Mouse (Mus musculus) right cerebral cortex, adult 18-20 months (tissue): Measurements from ENCODE around the gene Zbtb9.

Experiments used
- DNase-seq: peaks from one replicate; pipeline ENCODE4 v3.0.0; 2022; ENCODE audit warnings: mixed read lengths

Gene Zbtb9

DNA sequence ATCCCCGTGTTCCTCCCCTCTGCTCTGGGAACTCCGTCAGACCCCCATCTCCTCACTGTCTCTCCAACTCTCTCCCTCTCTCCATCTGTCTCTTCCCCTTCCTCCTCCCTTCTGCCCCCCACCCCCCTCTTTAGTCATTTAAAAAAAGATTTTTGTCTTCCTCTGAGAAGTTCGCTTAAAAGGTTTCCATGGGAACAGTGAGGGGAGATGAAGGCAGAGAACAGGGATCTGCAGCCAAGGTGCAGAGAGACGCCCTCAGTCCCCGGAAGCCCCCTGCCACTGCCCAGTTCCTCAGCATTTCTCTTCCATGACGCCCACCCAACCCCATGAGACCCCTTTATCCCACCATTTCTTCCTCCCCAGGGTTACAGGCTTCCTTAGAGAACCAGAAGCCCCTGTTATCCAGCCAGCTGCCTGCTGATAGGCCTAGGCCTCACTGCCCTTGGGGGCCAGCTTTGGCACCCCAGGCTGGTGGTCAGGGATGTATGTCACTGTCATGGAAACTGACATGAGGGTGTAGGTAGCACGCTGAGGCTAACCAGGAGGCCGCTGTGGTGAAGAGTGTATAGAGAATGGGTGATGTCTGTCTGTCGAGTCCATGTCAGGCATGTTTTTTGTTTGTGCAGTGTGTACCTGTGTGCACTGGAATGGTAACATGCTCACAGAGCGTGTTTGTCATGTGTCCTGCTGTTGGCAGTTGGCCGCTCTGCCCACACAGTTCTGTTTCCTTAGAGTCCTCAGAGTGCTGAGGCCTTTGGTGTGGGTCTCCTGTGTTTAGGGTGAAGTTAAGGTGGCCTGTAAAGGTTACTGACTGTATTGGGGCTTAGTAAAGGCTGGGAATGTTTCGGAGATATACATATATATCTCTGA lies 25.5 kb upstream of the Zbtb9 start:
- DNase-seq = no peak

DNA sequence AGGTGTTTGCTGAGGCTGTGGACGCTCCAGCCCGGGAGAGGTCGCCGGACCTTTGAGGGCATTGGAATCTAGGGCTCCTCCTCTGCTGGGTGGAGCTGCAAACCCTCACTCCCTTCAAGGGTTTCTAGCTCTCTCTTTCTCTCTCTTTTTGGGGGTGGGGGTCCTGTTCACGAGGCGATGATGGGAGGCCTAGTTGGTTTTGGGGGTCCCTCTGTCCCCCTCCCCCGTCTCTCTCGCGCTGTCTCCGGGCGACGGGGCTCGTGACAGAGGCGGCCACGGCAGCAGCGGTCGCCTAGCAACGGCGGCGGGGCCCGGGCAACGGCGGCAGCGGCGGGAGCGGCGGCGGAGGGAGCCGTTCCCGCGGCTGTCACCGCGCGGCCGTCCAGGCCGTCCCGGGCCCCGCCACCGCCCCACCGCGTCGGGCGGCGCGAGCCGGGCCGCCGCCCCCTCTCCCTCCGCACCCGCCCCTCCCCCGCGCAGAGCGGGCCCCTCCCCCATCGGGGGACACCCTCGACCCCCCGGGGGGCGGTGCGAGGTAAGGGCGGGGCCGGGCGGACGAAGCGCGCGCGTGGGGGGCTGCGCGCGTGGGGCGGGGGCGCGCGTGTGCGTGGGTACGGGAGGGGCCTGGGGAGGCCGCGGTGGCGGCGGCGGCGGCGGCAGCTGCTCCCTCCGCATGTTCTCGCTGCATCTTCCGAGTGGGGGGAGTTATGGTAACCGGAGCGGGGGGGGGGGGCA lies 24.5 kb upstream of the Zbtb9 start:
- peak; percentile 61 for DNase-seq

GRCm38 (mm10) chr17:26949051-26949577 lies 23.9 kb upstream of the Zbtb9 start:
- DNase-seq = no peak

- DNase-seq = no peak
Measured at GRCm38 (mm10) chr17:26949866-26950265, 23.1 kb upstream of the Zbtb9 start.

DNA sequence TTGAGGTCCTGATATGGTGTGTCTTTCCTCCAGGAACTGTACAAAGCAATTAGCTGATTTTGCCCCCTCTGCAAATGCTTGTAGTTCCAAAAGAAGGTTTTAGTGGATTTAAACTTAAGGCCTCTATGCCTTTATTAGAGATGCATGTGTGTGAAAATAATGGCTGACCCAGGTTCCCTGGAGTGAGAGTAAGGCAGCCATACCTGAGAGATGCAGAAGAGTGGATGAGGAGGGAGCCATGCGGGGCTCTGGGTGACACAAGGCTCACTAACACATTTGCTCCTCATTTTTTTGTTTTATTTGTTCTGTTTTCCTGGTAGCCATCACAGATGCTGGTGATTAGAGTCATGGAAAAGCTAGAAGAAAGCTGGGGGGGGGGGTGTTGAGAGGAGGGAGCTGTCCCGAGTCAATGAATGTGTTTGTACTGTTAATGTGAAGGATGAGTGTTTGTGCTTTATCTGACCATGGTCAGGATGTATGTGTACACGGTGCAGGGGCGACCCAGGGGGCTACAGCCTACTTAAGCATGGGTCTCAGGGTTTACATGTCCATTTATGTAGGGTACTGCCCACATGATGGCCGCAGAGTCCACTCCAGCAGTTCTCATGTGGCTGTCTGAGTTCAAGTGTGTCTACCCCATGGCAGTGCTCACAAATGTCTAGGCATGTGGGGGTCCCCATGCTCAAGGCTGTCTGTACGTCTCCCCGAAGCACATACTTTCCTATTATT lies 22.2 kb upstream of the Zbtb9 start:
- no peak for DNase-seq

GRCm38 (mm10) chr17:26951406-26951805 lies 21.6 kb upstream of the Zbtb9 start:
- peak; percentile 86 for DNase-seq

- DNase-seq = no peak
Measured at GRCm38 (mm10) chr17:26951952-26952877, 20.8 kb upstream of the Zbtb9 start.

DNA sequence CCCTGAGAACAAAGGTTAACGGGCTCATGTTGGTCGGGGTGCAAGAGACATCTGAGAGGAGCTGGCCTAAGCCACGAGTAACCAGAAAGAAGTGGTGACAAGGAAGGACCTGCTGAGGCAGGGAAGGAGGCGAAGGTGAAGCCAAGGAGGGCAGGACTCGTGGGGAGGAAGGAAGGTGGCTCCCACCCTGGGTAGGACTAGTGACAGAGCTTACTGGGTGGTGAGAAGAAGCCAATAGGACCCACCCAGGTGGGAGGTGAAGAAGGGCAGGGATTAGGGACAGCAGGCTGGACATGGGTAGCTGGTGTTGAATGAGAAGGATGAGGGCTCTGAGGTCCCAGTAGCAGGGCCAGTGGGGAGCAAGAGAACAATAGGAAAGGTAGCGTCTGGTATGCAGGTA lies 19.8 kb upstream of the Zbtb9 start:
- DNase-seq = no peak

GRCm38 (mm10) chr17:26953726-26954125 lies 19.2 kb upstream of the Zbtb9 start:
- no peak for DNase-seq

DNA sequence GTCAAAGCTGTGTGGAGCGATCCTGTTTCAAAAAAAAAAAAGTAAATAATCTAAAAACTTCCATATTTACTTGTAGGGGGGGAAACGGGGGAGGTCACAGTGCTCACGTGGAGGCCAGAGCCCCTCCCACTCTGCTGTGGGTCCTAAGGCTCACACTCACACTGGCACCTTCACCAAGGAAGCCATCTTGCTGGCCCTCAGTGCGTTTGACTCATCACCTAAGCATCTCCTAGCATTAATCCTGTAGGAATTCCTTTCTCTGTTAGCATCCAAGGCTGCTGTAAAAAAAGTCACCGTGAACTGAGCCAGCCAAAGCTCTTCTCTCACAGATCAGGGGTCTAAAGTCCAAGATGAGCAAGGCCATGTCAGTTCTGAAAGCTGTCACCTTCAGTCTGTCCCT lies 16.7 kb upstream of the Zbtb9 start:
- no peak for DNase-seq

DNA sequence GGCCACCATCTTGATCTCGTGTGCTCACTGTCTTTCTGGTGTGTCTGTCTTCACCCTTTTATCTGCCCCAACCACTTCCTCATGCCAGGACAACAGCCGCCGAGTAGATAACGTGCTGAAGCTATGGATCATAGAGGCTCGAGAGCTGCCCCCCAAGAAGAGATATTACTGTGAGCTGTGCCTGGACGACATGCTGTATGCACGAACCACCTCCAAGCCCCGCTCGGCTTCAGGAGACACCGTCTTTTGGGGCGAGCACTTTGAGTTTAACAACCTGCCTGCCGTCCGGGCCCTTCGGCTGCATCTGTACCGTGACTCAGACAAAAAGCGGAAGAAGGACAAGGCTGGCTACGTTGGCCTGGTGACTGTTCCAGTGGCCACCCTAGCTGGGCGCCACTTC lies 16.1 kb upstream of the Zbtb9 start:
- no peak for DNase-seq

GRCm38 (mm10) chr17:26957872-26958271 lies 15.1 kb upstream of the Zbtb9 start:
- DNase-seq = no peak

DNA sequence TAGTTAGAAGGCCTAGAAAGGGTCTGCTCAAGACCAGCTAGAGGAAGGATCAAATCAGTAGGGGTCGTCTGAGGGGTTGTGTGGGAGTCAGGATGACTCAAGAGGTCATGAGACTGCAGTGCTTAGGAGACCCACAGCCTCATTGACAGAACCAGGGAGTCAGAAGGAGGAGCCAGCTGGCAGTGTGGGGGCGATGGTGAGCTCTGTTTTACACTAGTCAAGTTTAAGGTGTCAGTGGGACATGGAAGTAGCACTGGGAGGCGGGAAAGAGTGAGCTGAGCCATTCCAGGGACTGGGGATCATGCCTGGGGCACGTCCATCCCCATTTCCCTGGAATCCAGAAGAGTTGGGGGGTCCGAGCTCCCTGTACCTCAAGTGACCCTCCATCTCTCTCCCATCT lies 14.1 kb upstream of the Zbtb9 start:
- DNase-seq = peak; percentile 75

DNA sequence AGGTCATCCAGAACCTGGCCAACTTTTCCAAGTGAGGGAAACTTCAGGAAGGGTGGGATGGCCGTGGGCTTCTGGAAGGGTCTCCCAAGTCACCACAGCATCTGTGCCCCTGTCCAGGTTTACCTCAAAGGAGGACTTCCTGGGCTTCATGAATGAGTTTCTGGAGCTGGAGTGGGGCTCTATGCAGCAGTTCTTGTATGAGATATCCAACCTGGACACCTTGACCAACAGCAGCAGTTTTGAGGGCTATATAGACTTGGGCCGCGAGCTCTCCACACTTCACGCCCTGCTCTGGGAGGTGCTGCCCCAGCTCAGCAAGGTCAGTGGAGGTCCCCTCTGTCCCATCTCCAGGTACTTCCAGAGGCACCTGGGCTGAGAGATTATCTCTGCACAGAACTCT lies 13.2 kb upstream of the Zbtb9 start:
- no peak for DNase-seq

GRCm38 (mm10) chr17:26961572-26962240 lies 11.3 kb upstream of the Zbtb9 start:
- no peak for DNase-seq

DNA sequence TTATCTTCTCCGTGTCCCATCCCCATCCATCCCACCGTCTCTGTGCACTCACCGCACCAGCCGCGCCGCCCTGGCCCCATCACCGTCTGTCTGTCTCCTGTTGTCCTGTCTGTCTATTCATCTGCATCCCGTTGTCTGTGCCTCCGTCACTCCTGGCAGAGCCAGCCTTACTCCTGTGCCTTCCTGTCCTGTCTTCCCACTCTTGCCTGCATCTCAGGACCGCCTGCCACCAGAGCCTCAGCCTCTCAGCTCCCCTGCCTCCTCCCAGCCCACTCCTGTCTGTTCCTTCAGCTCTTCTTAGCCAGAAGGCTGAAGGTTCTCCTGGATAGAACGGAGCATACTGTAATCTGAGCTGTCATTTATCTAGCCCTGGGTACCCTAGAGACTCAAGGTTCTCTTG lies 6.0 kb upstream of the Zbtb9 start:
- peak; percentile 77 for DNase-seq

DNA sequence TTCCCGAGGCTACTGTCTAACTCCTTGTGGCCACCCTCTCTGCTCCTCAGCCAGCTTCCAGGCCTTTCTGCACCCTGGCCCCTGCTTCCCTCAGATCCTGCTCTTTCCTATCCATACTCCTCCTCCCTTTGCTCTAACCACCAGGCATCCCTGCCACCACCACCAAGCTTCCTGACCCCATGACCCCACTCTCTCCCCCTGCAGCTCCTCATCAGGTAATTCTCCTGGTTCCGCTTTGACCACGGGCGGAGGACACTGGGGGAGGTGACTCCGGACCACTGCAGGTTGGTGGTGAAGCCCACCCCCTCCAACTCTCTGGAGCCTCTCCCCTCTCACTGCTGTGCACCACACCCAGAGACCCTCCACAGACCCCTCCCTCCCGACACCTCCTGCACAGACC lies 5.5 kb upstream of the Zbtb9 start:
- no peak for DNase-seq

GRCm38 (mm10) chr17:26968200-26968611 lies 4.8 kb upstream of the Zbtb9 start:
- DNase-seq = no peak

DNA sequence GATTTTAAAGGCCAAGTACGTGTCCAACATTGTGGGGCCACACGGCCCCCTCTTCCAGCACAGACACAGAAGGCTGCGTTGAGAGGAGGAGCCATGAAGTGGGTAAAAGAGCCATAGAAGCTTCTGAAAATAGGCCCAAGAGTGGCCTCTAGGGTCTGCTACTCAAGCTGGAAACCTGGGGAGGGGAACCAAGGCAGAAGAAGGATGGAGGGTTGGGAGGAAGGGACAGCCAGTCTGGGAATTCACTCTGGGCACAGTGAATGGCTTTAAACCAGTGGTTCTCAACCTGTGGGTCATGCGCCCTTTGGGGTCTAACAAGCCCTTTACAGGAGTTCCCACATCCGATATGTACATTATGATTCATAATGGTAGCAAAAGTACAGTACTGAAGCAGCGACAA lies 3.7 kb upstream of the Zbtb9 start:
- DNase-seq = no peak

DNA sequence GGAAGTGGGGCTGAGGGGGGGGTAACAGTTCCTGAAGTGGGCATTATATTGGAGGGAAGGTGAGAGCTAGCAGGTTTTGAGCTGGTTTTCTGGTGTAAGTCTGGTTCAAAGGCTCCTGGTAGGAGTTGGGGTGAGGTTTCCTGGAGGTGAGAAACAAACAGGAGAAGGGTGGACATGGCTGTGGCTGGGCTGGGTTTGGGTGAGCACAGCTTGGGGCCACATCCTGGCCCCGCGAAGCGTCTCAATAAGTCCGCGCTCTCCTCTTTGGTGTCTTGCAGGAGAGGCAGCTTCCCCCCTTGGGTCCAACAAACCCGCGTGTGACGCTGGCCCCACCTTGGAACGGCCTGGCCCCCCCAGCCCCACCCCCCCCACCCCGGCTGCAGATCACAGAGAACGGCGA lies 2.7 kb upstream of the Zbtb9 start:
- DNase-seq = no peak

DNA sequence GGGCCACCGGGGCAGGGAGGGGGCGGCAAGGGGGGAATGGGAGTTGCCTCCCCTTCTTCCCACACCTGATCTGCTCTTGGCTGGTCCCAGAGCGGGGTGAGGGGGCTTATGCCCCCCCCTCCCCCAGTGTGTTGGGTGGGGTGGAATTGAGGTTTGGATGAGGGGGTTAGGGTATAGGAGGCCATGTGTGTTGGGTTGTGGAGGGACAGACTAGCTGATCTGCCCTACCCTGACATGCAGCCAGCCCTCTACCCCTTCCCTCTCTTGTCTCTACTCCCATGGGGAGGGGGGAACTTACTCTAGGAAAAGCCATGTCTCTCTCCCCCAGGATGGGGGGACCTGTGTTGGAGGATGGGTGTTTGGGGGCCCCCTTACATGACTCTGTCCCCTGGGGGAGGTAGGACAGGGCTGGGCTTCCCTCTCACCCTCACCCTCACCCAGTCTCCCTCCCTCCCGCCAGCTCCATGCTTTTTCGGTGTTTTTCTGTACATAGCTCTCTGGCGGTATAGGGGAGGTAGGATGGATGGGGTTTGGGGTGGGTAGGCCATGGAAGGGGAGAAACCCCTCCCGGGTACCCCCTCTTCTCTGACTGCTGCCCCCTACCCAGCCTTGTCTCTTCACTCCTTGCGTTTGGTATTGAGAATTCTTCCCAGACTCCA lies 1.6 kb upstream of the Zbtb9 start:
- DNase-seq = no peak
